Mouse (Mus musculus) hindbrain, embryonic 14.5 days (tissue): ENCODE data around the gene Cnp. TPM values are rescaled to one million over a fixed set of nuclear protein-coding genes. Genes with fewer than 3 reads are reported as not detected.
"Not testable (repeated sequence)": the region's sequence is repeated elsewhere in the genome, so short reads cannot be mapped to it uniquely, and the experiment has no call there.

Experiments used
- ATAC-seq: fragments of 200-750 bp; cut with Nextera tagmentation; 2 replicates; pipeline ENCODE4 v1.8.0; 2017; ENCODE audit warnings: moderate number of reproducible peaks, mild to moderate bottlenecking, moderate TSS enrichment, moderate library complexity; ENCODE audit not compliant: low FRiP score
- DNase-seq: peaks from one replicate; pipeline ENCODE4 v3.0.0-alpha.2; 2015; ENCODE audit warnings: low spot score
- H3K27ac ChIP-seq: fragments of 300-500 bp; sonication (generic); 2 replicates; pipeline ENCODE4 v1.5.1; 2014; ENCODE audit warnings: mild to moderate bottlenecking, moderate library complexity
- H3K27me3 ChIP-seq: fragments of 300-500 bp; sonication (generic); 2 replicates; pipeline ENCODE4 v1.6.1; 2014; ENCODE audit warnings: mild to moderate bottlenecking, low read length, mixed read lengths; ENCODE audit not compliant: control insufficient read depth, insufficient read depth
- H3K36me3 ChIP-seq: fragments of 300-500 bp; sonication (generic); replicated peaks from 2 replicates; pipeline ENCODE4 v1.6.1; 2014; ENCODE audit not compliant: control insufficient read depth, insufficient read depth
- H3K4me1 ChIP-seq: fragments of 300-500 bp; sonication (generic); replicated peaks from 2 replicates; pipeline ENCODE4 v1.6.1; 2014; ENCODE audit warnings: antibody characterized with exemption, low read length, mixed read lengths; ENCODE audit not compliant: control insufficient read depth, insufficient read depth
- H3K4me2 ChIP-seq: fragments of 300-500 bp; sonication (generic); replicated peaks from 2 replicates; pipeline ENCODE4 v1.6.1; 2014; ENCODE audit warnings: mild to moderate bottlenecking, moderate library complexity
- H3K4me3 ChIP-seq: fragments of 300-500 bp; sonication (generic); replicated peaks from 2 replicates; pipeline ENCODE4 v1.5.1; 2014; ENCODE audit warnings: mild to moderate bottlenecking, low read length
- H3K9ac ChIP-seq: fragments of 300-500 bp; sonication (generic); 2 replicates; pipeline ENCODE4 v1.6.1; 2014
- H3K9me3 ChIP-seq: fragments of 300-500 bp; sonication (generic); 2 replicates; pipeline ENCODE4 v1.6.1; 2016; ENCODE audit warnings: low read length; ENCODE audit not compliant: control insufficient read depth
- WGBS: fragments of 180-500 bp; shearing (Covaris S2); extraction: QIAGEN DNeasy Blood & Tissue Kit; methylation state at CpG from one replicate; pipeline ENCODE4 v1.1.7; 2014; 5-methylcytosine and 5-hydroxymethylcytosine counted together
- polyA plus RNA-seq: library from polyadenylated mRNA; unstranded; fragments of >200 nt; fragmentation: Nextera tagmentation; extraction: Ambion mirVana; gene quantifications from 2 replicates; pipeline ENCODE4 v1.2.1, GENCODE M21; 2014

The Cnp gene
- polyA plus RNA-seq, 1 experiment from 2014 or later: 47.2 TPM

DNA sequence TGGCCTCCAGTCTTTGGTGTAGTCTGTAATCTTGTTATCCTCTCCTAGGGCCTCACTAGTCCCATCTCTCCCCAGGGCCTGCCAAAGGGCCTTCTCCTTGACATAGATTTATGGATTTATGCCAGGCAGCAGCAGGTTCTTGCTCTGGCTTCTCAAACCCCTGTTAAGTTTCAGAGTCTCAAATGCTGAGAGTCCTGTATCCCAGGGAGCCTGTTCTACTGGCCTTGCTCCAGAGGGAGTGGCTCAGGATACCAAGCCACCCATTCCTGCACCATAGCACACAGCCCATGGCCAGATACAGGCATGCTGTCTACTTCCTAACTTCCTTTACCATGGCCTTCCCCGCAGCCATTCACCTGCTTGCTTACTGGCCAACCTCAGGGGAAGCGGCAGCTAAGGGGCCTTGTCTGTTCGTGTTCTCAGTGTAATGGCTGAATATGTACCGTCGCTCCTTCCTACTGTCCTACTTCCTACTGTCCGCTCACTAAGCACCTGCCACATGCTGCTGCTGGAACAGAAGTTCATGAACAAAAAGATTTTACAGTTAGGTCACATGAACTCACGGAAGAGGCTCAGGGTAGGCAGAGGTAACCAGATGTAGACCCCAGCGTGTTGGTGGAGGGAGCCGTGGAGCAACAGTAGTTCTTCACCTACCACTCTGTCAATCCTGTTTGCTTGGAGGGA, 4.6 kb downstream of the Cnp start:
- Histone ChIP-seq H3K4me2 (no peak overlapping the region), H3K4me1 (no peaks in the 10 kb centered on the region), H3K9ac (no peak overlapping the region), H3K9me3 (no peaks in the 10 kb centered on the region), H3K27ac (no peak overlapping the region), H3K36me3 (peaks cover 54% of the 10 kb centered on the region), H3K4me3 (no peak overlapping the region), H3K27me3 (no peaks in the 10 kb centered on the region)
- DNase-seq (no peak), ATAC-seq (no peak)
- WGBS: 96% methylated on average over 9 of the region's 9 CpGs

DNA sequence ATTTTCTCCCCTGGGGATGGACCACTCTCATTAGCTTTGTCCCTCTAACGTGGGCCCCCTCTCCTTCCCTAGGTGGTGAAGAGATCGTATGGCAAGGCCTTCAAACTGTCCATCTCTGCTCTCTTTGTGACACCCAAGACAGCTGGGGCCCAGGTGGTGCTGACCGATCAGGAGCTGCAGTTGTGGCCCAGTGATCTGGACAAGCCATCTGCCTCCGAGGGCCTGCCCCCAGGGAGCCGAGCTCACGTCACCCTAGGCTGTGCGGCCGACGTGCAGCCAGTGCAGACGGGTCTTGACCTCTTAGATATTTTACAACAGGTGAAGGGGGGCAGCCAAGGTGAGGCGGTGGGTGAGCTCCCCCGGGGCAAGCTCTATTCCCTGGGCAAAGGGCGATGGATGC, 5.6 kb downstream of the Cnp start:
- H3K9ac ChIP-seq: no peak overlapping the region
- no peak for DNase-seq
- no peak overlapping the region for H3K4me3 ChIP-seq
- H3K36me3 ChIP-seq: peaks cover 64% of the 10 kb centered on the region
- H3K27ac ChIP-seq: no peak overlapping the region
- no peak for ATAC-seq
- no peaks in the 10 kb centered on the region for H3K4me1 ChIP-seq
- H3K9me3 ChIP-seq: no peaks in the 10 kb centered on the region
- 89% methylated on average over 13 of the region's 13 CpGs for WGBS
- H3K27me3 ChIP-seq: no peaks in the 10 kb centered on the region
- H3K4me2 ChIP-seq: no peak overlapping the region

DNA sequence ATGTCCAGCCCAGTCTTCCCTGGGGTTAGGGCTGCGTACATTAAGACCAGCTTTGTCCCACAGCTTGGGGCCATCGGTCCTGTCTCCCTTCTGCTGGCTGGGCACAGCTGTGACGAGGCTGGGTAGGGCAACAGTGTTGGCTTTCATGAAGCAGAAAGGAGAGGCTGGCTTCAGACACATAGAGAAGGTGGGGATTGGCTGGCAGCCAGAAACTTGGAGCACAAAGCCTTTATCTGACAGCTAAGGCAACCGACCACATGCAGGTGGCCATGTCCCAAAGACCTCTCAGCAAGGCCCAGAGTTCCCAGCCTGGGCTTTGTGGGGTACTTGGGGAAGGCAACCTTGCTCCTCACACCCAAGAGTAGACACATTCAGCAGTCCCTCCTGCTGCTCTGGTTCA, 7.1 kb downstream of the Cnp start:
- H3K27me3 ChIP-seq: no peaks in the 10 kb centered on the region
- 51% methylated on average over 4 of the region's 4 CpGs for WGBS
- no peak overlapping the region for H3K4me3 ChIP-seq
- H3K27ac ChIP-seq: no peak overlapping the region
- peak; percentile 31; the same call in 1 of the 2 replicates for ATAC-seq
- no peak overlapping the region for H3K4me2 ChIP-seq
- peak; percentile 25 for DNase-seq
- H3K36me3 ChIP-seq: peaks cover 78% of the 10 kb centered on the region
- H3K9me3 ChIP-seq: no peaks in the 10 kb centered on the region
- H3K4me1 ChIP-seq: no peaks in the 10 kb centered on the region
- H3K9ac ChIP-seq: no peak overlapping the region

DNA sequence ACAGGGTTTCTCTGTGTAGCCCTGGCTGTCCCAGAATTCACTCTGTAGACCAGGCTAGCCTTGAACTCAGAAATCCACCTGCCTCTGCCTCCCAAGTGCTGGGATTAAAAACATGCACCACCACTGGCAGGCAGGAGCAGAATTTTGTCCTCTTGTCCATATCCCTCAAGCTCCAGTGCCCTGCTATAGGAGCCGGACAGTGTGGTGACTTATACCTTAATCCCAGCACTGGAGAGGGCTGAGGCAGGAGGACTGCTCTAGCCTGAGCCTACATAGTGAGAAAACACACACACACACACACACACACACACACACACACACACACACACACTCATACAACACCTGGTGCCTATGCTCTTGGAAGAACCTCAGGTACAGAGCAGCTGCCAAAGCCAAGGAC, 7.7 kb downstream of the Cnp start:
- not testable (repeated sequence) for H3K4me3 ChIP-seq, ATAC-seq, H3K27ac ChIP-seq, H3K9ac ChIP-seq, DNase-seq, H3K4me1 ChIP-seq, H3K9me3 ChIP-seq, H3K27me3 ChIP-seq, H3K4me2 ChIP-seq
- H3K36me3 ChIP-seq: peaks cover 85% of the 10 kb centered on the region
- WGBS: 97% methylated on average over 1 of the region's 1 CpGs

DNA sequence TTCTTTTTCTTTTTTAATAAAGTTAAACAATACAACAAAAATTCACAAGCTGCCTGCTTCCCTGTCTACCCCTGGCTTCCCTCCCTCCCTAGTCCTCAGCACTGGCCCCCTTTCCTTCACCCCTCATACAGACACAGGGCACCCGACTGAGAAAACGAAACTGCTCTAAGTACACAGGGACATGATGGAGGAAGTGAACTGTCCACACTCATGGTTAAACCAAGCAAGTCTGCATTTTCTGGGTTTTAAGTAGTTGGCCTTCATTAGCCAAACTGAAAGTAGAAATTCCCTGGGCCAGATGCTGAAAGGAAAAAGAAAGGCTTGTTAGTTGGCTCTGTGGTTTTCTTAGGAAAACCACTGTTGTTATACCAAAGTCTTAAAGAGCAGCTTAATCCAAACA, 8.1 kb downstream of the Cnp start:
- ATAC-seq (no peak), DNase-seq (no peak)
- no peaks in the 10 kb centered on the region for H3K27me3 ChIP-seq
- no peak overlapping the region for H3K27ac ChIP-seq
- peaks cover 89% of the 10 kb centered on the region for H3K36me3 ChIP-seq
- no peak overlapping the region for H3K4me3 ChIP-seq
- H3K4me2 ChIP-seq: no peak overlapping the region
- no peak overlapping the region for H3K9ac ChIP-seq
- H3K4me1 ChIP-seq: no peaks in the 10 kb centered on the region
- 97% methylated on average over 2 of the region's 2 CpGs for WGBS
- H3K9me3 ChIP-seq: no peaks in the 10 kb centered on the region

DNA sequence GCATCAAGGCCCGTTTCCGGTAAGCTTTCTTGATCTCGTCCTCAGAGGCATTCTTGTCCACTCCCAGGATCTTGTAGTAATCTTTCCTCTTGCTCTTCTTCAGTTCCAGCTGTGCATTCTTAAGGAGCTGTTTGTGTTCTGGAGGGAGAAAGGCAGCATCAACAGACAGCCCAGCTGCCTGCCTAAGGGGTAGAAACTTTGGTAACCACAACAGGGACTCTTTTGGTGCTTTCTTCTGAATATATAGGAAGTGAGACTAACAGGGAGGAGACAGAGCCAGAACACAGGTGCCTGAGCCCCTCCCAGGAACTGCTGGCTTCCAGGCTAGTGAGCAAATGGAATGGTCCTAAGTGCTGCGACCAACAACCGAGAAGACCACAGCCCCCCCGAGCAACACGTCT, 9.9 kb downstream of the Cnp start:
- Histone ChIP-seq H3K4me1 (no peaks in the 10 kb centered on the region), H3K4me2 (no peak overlapping the region), H3K4me3 (no peak overlapping the region), H3K27ac (no peak overlapping the region), H3K27me3 (no peaks in the 10 kb centered on the region), H3K36me3 (peaks cover 91% of the 10 kb centered on the region), H3K9me3 (no peaks in the 10 kb centered on the region), H3K9ac (no peak overlapping the region)
- no peak for ATAC-seq
- no peak for DNase-seq
- WGBS: 87% methylated on average over 7 of the region's 7 CpGs

DNA sequence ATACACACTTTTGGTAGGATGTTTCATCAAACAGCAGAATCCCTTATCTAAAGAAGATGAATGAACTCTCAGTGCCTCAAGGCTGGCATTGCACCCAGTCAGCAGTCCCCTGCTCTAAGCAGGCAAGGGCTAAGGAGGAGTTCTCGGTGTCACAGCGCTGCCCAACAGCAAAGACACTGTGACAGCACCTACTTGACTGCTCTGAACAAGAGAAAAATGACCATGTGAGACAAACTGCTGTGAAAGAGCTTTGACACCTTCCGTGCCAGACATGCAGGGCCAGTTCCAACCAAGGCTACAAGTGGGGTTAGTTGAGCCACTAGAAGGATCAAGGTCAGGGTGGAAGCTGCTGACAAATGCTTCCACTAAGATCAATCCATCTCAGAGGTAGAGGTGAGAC, 10.4 kb downstream of the Cnp start:
- Histone ChIP-seq H3K9ac (no peak overlapping the region), H3K4me1 (no peaks in the 10 kb centered on the region), H3K4me2 (no peak overlapping the region), H3K36me3 (peaks cover 93% of the 10 kb centered on the region), H3K27ac (no peak overlapping the region), H3K4me3 (no peak overlapping the region), H3K9me3 (no peaks in the 10 kb centered on the region), H3K27me3 (no peaks in the 10 kb centered on the region)
- ATAC-seq (no peak), DNase-seq (no peak)
- WGBS: 93% methylated on average over 3 of the region's 3 CpGs

DNA sequence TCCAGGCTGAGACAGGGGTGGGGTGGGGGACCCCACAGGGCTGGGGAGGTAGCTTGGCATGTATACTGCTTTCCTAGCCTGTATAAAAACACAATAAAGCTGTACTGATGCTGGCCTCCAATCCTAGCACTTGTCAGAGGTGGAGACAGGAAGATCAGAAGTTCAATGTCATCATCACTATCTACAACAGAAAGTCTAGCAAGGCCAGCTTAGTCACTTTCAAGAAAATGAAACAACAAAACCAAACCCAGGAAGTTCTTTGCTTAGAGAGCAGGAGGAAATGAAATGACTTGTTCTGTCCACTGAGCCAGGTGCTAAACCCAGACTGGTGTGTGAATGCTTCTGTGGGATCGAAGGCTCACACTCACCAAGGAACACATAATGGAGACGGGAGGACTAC, 13.8 kb downstream of the Cnp start:
- DNase-seq (no peak), ATAC-seq (no peak)
- Histone ChIP-seq H3K4me3 (no peak overlapping the region), H3K9ac (no peak overlapping the region), H3K27ac (no peak overlapping the region), H3K9me3 (no peaks in the 10 kb centered on the region), H3K27me3 (no peaks in the 10 kb centered on the region), H3K4me1 (no peaks in the 10 kb centered on the region), H3K4me2 (no peak overlapping the region), H3K36me3 (peaks cover 99% of the 10 kb centered on the region)
- WGBS: 97% methylated on average over 2 of the region's 2 CpGs

DNA sequence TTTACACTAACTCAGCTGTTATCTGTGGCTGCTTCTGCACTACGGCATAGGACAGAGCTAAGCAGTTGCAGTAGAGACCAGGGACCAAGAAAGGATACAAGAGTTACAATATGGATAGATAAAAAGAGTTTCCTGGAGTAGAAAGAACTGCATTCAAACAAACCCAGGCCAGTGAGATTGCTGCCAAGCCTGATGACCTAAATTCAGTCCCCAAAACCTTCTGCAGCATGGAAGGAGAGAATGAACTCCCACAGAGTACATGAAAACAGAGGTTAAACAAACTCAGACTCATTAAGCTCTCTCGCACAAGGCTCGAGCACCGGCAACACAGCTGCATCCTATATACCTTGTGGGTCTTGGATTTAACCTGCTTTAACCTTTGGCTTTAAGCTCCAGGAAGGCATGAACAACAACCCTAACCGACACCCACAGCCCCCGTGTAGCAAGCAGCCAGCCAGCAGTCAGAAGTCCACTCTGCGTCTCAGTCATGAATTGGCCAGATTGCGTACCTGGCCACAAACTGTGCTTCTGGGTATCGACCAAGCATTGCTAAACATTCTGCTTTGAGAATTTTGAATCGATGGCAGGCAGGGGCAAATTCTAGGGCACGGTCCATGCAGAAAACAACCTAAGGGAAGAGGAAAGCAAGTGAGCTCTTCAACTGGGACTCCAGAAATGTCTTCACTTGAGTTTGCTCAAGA, 17.8 kb downstream of the Cnp start:
- no peak overlapping the region for H3K9ac ChIP-seq
- H3K36me3 ChIP-seq: peaks cover 98% of the 10 kb centered on the region
- no peaks in the 10 kb centered on the region for H3K27me3 ChIP-seq
- H3K4me2 ChIP-seq: no peak overlapping the region
- DNase-seq: no peak
- ATAC-seq: no peak
- 90% methylated on average over 11 of the region's 11 CpGs for WGBS
- no peak overlapping the region for H3K27ac ChIP-seq
- H3K4me1 ChIP-seq: no peaks in the 10 kb centered on the region
- H3K4me3 ChIP-seq: no peak overlapping the region
- no peaks in the 10 kb centered on the region for H3K9me3 ChIP-seq
